In genomic region chr11:67858518-67858917, GRCm38 (mm10) we compare ENCODE assay signal across 20 mouse cellular contexts.
DNase-seq lines count a peak whose midpoint lies in the region; ATAC-seq lines count a peak whose summit lies in the region.
"Had no signal": no experiment of that assay in that cellular context is flagged by ENCODE, and none has a peak within 500 bp of the region (broad histone marks: within the 10 kb centered on the region; RNA-seq: fewer than 3 reads in every experiment).

No protein-coding gene starts in this region.

- H3K36me3 ChIP-seq in heart, embryonic 12.5 days, result no peaks in the 10 kb centered on the region
- H3K36me3 ChIP-seq in heart, embryonic 10.5 days, result no peaks in the 10 kb centered on the region
- H3K36me3 ChIP-seq: G1E had no signal

- no peak overlapping the region for H3K9ac ChIP-seq in heart, embryonic 12.5 days

- no peaks in the 10 kb centered on the region for H3K27me3 ChIP-seq in heart, embryonic 12.5 days (replicated peaks)
- no peaks in the 10 kb centered on the region for H3K27me3 ChIP-seq in heart, embryonic 10.5 days (ENCODE audit: insufficient read depth, poor library complexity, severe bottlenecking)
- H3K27me3 ChIP-seq: Patski had no signal

- peak; percentile 18 to 26 for DNase-seq in cerebellum, postnatal 10 days
- DNase-seq in cerebellum, adult 9-11 months, result no peak
- peak; percentile 76 for DNase-seq in heart, adult 11 months
- DNase-seq in heart, embryonic 10.5 days (ENCODE audit: low spot score), result peak; percentile 67
- no peak for DNase-seq in heart, adult 8-10 months (ENCODE audit: low spot score)
- DNase-seq: adrenal gland, adult 2 months; adrenal gland, adult 8-10 months; adrenal gland, postnatal 10 days; adrenal gland, postnatal 14 days; adrenal gland, postnatal 25 days; adrenal gland, postnatal 36 days; B cell, adult 2 months; cerebellum, adult 11 months; cerebellum, adult 11-12 months; cerebellum, adult 18-20 months had no signal

- no peak for ATAC-seq in heart, embryonic 12.5 days (ENCODE audit: insufficient number of reproducible peaks, low FRiP score)
- ATAC-seq: activated CD4-positive, CD25-positive, alpha-beta regulatory T cell, adult 4 months; CD4-positive, CD25-positive, alpha-beta regulatory T cell, adult 4 months; Patski had no signal

- no peaks in the 10 kb centered on the region for H3K9me3 ChIP-seq in heart, embryonic 12.5 days (replicated peaks)
- no peaks in the 10 kb centered on the region for H3K9me3 ChIP-seq in heart, embryonic 10.5 days

- no peak overlapping the region for H3K4me3 ChIP-seq in heart, embryonic 12.5 days
- H3K4me3 ChIP-seq in heart, embryonic 10.5 days, result no peak overlapping the region

- no peak overlapping the region for H3K27ac ChIP-seq in heart, embryonic 12.5 days (ENCODE audit: poor library complexity, severe bottlenecking)
- no peak overlapping the region for H3K27ac ChIP-seq in heart, embryonic 10.5 days

- 80% methylated on average over 9 of the region's 9 CpGs for WGBS in heart, embryonic 12.5 days
- WGBS in heart, embryonic 10.5 days, result 83% methylated on average over 9 of the region's 9 CpGs

- H3K4me1 ChIP-seq in heart, embryonic 12.5 days (replicated peaks), result peaks cover 9% of the 10 kb centered on the region
- peaks cover 12% of the 10 kb centered on the region for H3K4me1 ChIP-seq in heart, embryonic 10.5 days

- H3K4me2 ChIP-seq in heart, embryonic 12.5 days, result no peak overlapping the region

Comparison
In these comparisons a context has a peak if more than half of its experiments do, and no peak if none do; other contexts are left out.
1. DNase-seq: peak in cerebellum, postnatal 10 days (2 of 2), heart, adult 11 months (single experiment) and heart, embryonic 10.5 days (single experiment); none in cerebellum, adult 9-11 months (single experiment) and heart, adult 8-10 months (single experiment).